Mouse (Mus musculus) spleen, adult 10 weeks (tissue): ENCODE measurements around the gene Mtmr4. TPM values are rescaled to one million over a fixed set of nuclear protein-coding genes. Genes with fewer than 3 reads are reported as not detected.

Experiments used
- polyA plus RNA-seq: library from polyadenylated mRNA; stranded (reverse); fragments of 350-450 nt; fragmentation: Illumina TruSeq; extraction: RNeasy Lipid Tissue Mini Kit (QIAGEN cat#74804); gene quantifications from one replicate; pipeline ENCODE4 v1.2.3, GENCODE M21; 2015; ENCODE audit warnings: low replicate concordance; ENCODE audit not compliant: insufficient read depth

Gene Mtmr4
- 43.3 TPM for polyA plus RNA-seq

DNA sequence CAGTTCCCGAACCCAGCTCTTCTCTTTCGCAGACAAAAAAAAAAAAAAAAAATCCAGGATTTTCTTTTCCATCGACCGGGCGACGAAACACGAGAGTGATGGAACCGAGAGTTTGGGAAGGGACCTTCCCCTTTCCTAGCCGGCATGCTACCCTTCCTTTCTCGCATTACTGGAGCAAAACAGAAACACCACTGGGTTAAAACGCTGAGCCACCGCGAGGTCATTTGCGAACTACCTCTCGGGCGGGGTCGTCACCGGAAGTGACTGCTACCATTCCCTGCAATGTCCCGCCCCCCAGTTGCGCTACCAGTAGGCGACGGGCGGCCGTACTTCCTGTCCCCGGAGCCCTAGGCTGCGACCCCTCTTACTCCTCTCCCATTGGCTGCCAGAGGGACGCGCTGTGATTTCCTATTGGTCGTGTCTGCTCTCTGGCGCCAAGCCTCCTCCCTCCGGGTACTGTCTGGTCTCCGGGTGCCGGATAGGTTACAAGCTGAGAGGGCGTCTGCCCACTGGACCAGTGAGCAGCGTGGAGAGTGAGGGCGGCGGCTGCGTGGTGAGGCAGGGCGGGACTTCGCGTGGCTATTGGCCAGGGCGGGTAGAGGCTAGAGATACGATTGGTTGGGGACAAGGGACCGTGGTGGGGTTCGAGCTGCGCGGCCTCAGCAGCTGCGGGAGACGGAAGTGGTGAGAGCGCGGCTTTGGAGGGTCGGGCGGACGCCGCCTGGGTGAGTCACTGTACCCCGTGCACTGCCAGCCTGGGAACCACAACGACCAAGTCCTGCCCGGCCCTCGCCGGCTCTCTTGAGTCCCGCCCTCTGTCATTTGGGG is at the start of gene Mtmr4:
Gene Mtmr4 (plus strand): TSS at position 637 of the 828 bp plus-strand sequence.

DNA sequence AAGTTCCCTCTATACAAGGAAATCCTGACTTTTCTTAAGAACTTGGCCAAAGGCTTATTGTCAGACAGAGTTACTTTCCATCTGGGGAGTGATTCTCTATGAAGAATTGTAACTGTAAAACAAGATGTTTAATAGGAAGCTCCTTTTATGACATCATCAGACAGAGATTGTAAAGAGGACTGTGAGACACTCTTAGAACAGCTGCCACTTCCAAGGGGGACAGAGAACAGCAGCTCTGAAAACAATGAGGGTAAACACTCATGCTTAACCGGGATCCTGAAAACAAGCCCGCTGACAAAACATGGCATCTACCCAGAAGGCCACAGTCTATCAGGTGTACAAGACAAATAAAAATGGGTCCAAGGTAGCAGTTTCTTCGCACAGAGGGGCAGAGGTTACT is 25.5 kb upstream of the Mtmr4 start, which contains the start of gene Gm11492:
Gene Gm11492 (plus strand): TSS at position 153 of the 400 bp plus-strand sequence.

GRCm38 (mm10) chr11:87568255-87568953 is 23.6 kb upstream of the Mtmr4 start, which contains the start of gene Sept4:
Gene Sept4, plus strand, starts transcription at chr11:87568903.

DNA sequence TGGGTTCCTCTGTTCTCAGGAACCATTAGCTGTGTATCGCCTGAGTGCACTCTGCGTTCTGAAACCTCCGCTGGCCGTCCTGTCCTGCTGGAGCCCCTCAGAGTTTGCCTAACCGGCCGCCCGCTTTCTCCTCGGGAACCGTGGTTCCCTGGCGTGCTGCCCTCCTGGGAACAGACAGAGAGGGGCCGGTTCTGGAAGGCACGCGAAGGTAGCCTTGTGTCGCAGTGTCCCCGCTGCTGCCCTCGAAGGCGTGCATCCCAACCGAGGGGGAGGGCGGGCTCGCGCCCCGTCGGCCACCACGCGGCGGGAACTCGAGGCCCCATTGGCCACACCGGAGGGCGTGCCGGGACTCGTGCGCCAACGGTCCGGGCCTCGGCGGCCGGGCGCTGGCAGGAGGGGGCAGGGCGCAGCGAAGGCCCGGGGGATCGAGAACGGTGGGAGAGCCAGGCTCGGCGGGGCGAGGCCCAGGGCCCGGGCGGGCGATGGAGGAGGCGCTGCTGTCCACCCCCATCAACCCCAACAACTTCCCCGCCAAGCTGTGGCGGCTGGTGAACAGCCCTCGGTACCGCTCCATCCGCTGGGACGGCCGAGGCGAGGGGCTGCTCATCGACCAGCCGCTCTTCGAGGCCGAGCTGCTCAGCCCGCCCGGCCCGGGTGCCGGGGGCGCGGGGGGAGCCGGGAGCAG is 25.0 kb downstream of the Mtmr4 start, which contains the start of gene Hsf5:
Gene Hsf5 (plus strand): TSS at position 375 of the 685 bp plus-strand sequence.

GRCm38 (mm10) chr11:87662407-87662806 is 70.4 kb downstream of the Mtmr4 start, which contains the start of gene Rnf43:
Gene Rnf43, plus strand, starts transcription at chr11:87662722.

Other genes starting within 250 kb of the Mtmr4 start
- gene Ppm1e, start 233.1 kb upstream of the Mtmr4 start, polyA plus RNA-seq = 5.5 TPM
- 6.5 TPM for gene Rad51c, start 187.2 kb upstream of the Mtmr4 start, polyA plus RNA-seq
- 0.81 TPM for gene Tex14, start 187.1 kb upstream of the Mtmr4 start, polyA plus RNA-seq
- not detected for gene Gm11492, start 25.5 kb upstream of the Mtmr4 start, polyA plus RNA-seq
- 63.5 TPM for gene Sept4, start 23.3 kb upstream of the Mtmr4 start, polyA plus RNA-seq
- gene Hsf5, start 25.0 kb downstream of the Mtmr4 start, polyA plus RNA-seq = 0.08 TPM
- gene Rnf43, start 70.6 kb downstream of the Mtmr4 start, polyA plus RNA-seq = 3.2 TPM
- 162 TPM for gene Supt4a, start 145.4 kb downstream of the Mtmr4 start, polyA plus RNA-seq
- 4.9 TPM for gene Tspoap1, start 168.4 kb downstream of the Mtmr4 start, polyA plus RNA-seq
- gene Mpo, start 201.4 kb downstream of the Mtmr4 start, polyA plus RNA-seq = 2.2 TPM
- gene Lpo, start 236.1 kb downstream of the Mtmr4 start, polyA plus RNA-seq = 0.12 TPM